Mouse (Mus musculus) megakaryocyte, adult 5-6 weeks (primary cell): Measurements from ENCODE around the gene Sub1. TPM values are rescaled to one million over a fixed set of nuclear protein-coding genes. Genes with fewer than 3 reads are reported as not detected.

ENCODE experiments used
- ATAC-seq: 2 replicates; pipeline ENCODE4 v1.8.0; 2016; ENCODE audit warnings: mild to moderate bottlenecking, inconsistent platforms; ENCODE audit not compliant: poor library complexity, severe bottlenecking
- total RNA-seq, 2 experiments: library from RNA; stranded (forward) in 1 of 2; stranded (reverse) in 1 of 2; fragments of 153-499, 151-499 nt in 1 of 2; fragments of 221-1000, 200-1000 nt in 1 of 2; gene quantifications; 2 replicates each; pipeline versions ENCODE4 v1.2.3 to v1.2.4; 2015 to 2017

The Sub1 gene
- total RNA-seq (2015) (639 and 700 TPM in 2 replicates), total RNA-seq (2017) (625 and 748 TPM in 2 replicates)

- no peak for ATAC-seq
Measured at GRCm38 (mm10) chr15:11996883-11997282, at the start of gene Sub1. TSS of gene Sub1 (minus strand) at chr15:11996983.

- no peak for ATAC-seq
Measured at GRCm38 (mm10) chr15:12040407-12040710, 43.6 kb upstream of the Sub1 start.

DNA sequence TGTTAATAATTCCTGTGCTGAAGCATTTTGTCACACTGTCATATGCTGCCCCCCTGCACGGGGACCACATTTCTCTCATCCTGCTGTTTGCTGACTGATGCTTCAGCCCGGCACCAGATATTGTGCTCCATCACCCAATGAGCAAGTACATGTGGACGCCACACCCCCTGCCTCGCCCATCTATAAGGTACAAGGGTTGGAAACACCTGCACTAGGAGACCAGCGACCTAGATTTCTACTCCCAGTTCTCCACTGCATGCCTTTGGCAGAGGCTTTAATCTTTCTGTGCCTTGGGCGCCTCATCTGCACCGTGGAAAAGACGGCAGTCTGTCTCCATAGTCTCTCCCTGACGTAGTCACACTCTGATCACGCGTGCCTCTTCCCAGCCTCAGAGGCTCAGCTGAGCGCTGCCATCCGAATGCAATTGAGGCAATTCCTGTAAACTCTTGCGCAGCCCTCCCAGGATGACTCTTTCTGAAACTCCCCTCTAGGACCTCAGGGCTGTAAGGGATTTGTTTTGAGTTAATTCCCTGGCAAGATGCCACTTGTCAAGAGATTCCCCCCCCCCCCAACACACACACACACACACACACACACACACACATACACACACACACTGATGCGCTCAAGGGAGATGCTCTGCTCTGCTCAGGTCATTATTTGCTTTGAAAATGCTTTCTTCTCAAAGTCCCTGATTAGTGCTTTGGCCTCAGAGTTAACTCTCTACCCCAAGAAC lies 43.1 kb upstream of the Sub1 start:
- ATAC-seq = no peak

DNA sequence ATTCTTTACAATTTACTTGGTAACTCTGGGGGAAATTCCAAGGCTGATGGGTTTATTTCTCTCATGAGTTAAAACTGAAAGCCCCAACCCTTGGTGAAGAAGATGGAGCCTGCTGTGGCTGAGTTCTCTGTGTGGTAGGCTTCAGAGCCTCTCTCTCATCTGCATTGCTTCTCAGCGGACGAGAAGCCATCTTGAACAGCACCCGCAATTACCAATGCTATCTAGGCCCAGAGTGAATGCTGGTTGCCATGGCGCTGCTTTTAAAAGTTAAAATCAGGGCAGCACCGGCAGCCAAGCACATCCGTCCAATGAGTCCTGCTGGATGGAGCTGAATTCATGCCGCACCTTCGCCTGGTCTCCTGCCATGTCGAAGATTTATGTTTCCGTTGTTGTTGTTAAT lies 42.5 kb upstream of the Sub1 start:
- ATAC-seq = no peak

- ATAC-seq = no peak
Measured at GRCm38 (mm10) chr15:12037866-12038625, 41.3 kb upstream of the Sub1 start.

- peak; percentile 89 for ATAC-seq
Measured at GRCm38 (mm10) chr15:12037217-12037616, 40.4 kb upstream of the Sub1 start.

GRCm38 (mm10) chr15:12036675-12037074 lies 39.9 kb upstream of the Sub1 start:
- ATAC-seq = no peak

GRCm38 (mm10) chr15:12034317-12034716 lies 37.5 kb upstream of the Sub1 start:
- peak; percentile 76 for ATAC-seq

DNA sequence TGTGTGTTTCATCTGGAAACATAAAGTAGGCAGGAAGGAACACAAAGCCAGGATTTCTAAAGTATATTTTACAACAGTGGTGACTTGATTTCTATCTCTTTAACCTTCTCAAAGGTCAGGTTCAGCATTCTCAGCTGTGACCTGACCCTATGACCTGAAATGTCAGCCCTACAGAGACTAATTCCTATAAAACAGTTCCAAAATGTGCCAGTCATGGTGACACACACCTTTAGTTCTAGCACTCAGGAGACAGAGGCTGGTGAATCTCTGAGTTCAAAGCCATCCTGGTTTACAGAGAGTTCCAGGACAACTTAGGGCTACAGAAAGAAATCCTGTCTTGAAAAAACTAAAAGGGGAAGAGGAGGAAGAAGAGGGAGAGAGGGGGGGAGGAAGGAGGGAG lies 36.4 kb upstream of the Sub1 start:
- no peak for ATAC-seq

- no peak for ATAC-seq
Measured at GRCm38 (mm10) chr15:12032512-12032911, 35.7 kb upstream of the Sub1 start.

DNA sequence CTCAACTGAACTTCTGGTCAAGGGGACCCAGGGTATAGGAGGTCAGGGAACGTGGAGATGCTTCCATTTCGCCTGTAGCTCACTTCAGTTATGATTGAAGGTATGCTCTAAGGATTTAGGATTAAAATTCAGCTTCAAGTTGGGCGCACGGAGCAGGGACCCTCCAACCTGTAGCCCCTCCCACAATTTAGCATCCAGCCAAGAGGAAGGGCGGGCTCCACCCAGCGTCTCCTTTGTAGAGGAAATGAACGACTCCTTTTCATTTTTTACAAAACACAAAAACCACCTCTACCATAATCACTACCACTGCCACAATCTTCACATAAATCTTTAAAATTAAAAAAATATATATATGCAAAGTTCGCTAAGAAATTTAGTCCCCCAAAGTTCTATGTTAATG lies 35.1 kb upstream of the Sub1 start:
- ATAC-seq = no peak

DNA sequence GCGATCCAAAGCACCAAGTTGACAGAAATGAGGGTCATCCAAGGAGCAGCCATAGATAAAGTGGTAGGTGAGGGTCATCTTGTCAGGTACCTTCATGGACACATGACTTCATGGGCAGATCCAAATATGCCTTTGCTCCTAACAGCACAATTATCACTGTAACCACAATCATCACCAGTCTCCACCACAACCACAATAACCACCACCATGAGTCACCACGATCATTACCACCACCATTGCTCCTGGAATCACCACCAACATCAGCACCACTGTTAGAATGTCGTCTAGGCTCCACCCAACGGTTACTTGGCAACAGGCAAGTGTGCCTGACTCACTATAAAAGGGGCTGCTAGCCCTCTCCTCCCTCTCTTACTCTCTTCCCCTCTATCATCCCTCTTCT lies 33.4 kb upstream of the Sub1 start:
- no peak for ATAC-seq

GRCm38 (mm10) chr15:12027807-12028206 lies 31.0 kb upstream of the Sub1 start:
- peak; percentile 83 for ATAC-seq

- ATAC-seq = no peak
Measured at GRCm38 (mm10) chr15:12026932-12027450, 30.2 kb upstream of the Sub1 start.

DNA sequence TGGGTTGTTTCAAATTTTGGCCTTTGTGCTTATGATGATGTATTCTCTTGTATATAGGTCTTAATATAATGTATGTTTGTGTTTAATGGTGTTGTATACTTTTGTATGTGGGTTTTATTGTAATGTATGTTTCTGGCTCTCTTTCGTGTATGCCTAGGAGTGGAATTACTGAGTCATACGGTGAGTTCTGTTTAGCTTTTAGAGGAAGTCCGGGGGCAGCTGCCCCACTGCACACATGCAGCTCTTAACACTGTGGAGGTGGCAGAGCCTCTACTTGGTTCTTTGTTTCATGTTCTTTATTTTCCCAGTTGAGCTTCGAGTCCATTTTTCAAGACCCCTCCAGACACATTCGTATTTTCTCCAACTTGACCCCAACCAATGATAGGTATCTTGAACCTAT lies 29.2 kb upstream of the Sub1 start:
- peak; percentile 48 for ATAC-seq

- no peak for ATAC-seq
Measured at GRCm38 (mm10) chr15:12025341-12025740, 28.6 kb upstream of the Sub1 start.

DNA sequence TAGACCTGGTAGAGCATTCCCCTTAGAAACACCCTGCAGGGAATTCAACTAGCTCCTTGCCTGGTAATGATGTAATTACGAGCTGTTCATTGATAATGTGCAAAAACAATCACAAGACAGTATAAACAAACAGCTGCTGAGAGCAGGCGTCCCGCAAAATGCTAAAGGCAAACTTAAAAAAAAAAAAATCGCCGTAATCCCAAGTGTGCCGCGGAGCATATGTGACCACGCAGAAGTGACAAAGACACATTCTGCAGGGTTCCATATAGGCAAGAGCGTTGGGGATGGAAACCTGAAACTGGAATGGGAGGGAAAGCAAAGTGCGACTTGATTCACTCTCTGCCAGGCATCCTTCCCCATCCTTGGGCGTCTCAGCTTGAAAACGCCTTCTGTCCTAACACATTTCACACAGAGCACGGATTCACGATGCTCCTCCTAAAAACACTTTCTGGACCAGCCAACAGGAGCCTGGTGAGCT lies 28.0 kb upstream of the Sub1 start:
- ATAC-seq = no peak

GRCm38 (mm10) chr15:12019443-12019842 lies 22.7 kb upstream of the Sub1 start:
- ATAC-seq = no peak

- no peak for ATAC-seq
Measured at GRCm38 (mm10) chr15:12018428-12018757, 21.6 kb upstream of the Sub1 start.

- no peak for ATAC-seq
Measured at GRCm38 (mm10) chr15:12017700-12018427, 21.1 kb upstream of the Sub1 start.

DNA sequence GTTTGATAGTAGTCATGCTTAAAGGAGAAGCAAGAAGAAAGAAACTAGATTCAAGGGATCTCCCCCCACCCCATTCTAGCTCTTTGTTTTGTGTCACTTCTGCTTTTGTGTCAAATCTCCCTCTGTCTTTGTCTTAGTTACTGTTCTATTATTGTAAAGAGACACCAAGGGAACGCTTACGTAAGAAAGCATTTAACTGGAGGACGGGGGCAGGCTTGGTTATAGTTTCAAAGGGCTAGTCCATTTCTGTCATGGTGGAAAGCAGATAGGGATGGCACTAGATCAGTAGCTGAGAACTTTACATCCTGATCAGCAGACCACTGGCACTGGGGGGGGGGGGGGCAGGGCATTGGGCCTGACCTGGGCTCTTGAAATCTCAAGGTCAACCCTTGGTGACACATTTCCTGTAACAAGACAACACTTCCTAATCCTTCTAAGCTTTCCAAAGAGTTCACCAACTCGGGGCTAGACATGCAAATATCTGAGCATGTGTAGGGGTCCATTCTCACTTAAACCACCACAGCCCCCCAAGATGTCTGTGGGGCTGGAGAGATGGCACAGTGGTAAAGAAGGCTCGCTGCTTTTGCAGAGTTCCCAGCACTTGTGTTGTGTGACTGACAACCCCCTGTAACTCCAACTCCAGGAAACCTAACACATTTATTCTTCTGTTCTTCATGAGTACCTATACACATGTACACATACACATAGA lies 17.6 kb upstream of the Sub1 start:
- ATAC-seq = peak; percentile 70
